Mouse (Mus musculus) ZHBTc4 (cell line): ENCODE results near the gene Bpifc.

Source experiments
- DNase-seq: peaks from one replicate; pipeline ENCODE4 v3.0.0-alpha.2; 2011; ENCODE audit warnings: low read depth, low spot score

Bpifc gene

DNA sequence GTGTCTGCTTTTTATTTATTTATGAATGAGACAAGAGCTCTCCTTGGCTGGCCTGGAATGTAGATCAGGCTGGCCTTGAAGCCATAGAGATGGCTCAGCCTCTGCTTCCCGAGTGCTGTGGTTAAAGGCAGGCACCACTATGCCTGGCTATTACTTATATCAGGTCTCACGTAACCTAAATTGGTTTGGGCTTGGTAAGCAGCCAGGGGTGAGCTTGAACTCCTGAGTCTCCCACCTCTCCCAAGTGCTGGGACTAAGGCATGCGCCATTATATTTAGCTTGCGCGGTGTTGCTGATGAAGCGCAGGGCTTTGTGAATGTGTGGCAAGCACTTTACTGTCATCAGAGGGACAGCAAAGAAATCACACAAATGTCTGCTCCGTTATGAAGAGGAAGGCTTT lies 6.1 kb upstream of the Bpifc start:
- peak; percentile 5 for DNase-seq

DNA sequence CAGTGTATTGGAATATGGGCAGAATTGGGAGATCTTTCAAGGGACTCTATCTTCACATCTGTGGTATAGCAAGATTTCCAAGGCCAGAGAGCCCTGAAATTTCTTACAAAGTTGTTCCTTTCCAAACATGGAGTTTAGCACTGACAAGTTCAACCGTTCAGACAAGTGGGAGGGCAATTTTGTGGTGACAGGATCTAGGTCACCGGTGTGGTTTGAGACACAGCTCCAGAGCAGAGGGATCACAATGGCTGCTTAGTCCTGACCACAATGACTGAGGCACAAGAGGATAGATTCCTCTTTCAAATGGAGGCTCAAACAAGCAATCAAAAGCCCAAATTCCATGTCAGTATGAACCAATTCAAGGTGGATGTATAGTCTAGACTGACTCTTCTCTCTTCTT lies 523 bp downstream of the Bpifc start:
- DNase-seq: no peak

DNA sequence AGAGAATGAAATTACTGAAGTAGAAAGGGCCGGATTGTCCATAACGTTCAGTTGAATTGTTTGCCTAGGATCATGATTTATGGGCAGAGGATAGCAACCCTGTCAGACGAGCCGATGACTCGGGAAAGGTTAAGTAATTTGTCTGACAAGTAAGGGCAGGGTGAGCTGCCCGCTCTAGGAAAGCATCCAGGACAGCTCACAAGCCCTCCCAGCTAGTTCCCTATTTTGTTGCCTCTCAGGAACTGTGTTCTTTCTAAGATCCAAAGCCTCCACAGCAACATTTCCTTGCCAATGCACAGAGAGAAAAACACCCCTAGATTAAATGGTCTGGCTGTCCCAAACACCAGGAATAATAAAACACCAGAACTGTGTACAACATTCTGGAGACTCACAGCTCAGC lies 1.1 kb downstream of the Bpifc start:
- DNase-seq: no peak

DNA sequence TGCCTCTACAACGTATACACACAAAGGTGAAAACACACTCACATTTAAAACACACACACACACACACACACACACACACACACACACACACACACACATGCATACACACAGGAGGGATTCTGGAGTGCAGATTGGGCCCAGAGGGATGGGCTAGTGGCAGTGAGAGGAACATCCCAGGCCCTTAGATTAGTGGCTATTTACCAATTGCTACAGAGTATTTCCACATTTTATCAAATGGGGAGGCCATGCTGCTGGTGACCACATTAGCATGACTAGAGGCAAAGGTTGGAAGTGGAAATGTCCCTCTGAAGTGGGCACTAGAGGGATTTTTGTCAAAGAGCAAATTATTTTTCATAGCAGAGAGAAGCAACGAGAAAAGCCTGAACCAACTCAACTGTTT lies 2.0 kb downstream of the Bpifc start:
- DNase-seq: no peak

DNA sequence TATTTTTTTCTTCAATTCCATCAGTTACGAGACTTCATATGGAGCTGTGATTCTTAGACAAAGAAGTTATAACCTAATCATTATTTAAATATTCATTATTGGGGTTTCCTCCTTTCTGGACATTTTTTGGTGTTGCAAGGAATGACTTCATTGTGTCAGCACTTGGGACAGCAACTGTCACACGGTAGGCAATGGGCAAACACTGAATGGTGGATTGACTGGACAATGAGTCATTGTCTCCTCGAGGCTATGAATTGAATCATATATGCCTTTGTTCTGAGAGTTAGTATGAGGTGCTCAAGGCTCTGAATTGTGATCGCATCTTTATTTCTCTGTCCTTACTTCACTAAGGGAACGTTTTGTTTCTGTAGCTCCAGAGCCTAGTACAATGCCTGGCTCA lies 5.2 kb downstream of the Bpifc start:
- peak; percentile 8 for DNase-seq

DNA sequence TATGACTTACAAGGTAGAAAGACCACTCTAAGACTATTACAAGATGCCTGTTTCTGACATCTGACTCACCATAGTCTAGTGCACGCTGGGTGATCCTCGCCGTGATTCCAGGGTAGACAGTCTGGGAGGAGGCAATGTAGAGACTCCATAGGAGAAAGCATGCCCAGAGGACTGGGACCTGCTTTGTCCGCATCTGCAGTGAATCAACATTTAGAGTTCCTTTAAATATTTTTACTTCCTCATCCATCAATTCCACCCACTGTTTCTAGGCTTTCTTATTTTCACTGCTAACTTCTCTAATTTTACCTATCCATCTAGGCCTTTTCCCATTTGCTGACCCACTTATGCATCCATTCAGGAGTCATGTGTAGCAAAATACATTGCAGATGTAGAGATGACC lies 11.2 kb downstream of the Bpifc start:
- no peak for DNase-seq

DNA sequence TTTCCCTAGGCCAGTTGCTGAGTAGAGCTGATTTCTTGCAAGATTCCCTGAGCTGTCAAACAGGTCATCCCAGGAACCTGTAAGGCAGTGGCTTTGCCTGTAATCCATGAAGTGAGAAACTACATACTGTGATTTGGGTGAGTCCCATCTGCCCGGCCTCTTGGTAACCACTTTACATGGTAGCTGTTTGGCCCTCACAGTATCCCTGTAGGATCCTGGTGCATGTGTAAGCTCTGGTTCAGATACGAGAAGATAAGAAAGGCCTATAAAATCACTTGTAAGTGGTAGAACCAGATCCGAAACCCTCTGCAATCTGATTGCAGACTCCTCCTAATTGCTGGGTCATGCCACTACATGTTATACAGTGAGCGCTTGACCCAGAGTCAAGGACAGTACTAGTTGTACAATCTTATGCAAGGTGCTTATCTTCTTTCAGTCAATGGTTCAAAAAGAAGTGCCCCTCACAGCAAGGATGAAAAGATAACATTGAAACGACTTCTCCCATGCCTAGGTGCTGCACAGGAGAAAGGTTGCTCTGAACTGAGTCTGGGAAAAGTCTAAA lies 17.1 kb downstream of the Bpifc start:
- no peak for DNase-seq

DNA sequence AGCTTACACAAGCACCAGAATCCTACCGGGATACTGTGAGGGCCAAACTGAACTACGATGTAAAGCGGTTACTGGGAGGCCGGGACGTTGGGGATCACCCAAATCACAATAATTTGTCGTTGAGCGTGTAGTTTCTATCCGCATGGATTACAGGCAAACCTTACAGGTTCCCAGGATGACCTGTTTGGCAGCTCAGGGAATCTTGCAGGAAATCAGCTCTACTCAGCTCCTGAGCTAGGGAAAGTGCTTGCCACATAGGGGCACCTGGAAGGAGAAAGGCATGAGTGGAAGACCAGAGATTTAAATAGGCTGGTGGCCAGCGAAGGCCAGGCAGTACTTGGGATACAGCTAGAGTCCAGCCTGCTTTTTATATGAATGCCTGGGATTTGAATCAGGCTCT lies 17.9 kb downstream of the Bpifc start:
- no peak for DNase-seq

DNA sequence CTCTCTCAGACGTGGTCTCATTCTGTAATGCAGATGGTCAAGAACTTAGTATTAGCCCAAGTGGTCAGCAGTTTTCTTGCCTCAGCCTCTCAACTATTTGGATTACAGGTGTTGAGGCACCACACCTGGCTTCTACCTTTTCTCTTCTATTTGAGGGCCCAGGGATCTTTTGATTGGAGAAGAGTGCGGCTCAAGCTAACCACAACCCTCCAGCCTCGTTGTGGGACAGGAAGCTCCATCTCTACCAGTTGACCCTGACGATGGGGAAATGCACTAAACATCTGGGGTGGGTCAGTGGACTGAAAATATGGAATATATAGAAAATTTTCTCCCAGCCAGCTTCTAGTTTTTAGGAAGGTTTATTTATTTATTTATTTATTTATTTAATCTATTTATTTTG lies 19.3 kb downstream of the Bpifc start:
- no peak for DNase-seq

DNA sequence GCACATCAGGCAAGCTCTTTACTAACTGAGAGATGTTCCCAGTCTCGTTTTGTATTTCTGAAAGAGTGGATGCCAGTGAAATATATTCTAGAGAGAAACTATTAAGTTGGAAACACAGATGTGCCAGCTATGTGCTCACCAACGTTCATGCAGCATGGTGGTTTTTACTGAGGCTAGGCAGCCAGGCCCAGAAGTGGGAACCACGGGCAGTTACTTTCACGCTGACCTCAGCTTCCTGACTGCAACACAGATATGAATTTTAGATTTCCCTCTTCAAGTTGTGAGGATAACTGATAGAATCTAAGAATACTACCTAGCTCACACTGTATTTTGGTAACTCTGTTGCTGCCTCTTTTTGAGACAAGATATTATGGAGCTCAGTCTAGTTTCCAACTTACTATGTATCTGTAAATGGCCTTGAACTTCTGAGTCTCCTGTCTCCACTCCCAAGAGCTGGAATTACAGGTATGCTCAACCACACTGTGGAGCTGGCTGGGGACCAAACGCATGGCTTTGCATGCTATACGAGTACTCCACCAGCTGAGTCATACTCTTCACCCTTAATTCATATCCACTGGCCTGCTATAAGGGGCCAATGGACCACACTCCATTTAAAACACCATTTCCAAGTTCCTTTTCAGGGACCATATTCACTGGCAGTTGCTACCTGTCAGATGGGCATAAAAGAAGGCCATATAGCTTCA lies 22.1 kb downstream of the Bpifc start:
- no peak for DNase-seq

DNA sequence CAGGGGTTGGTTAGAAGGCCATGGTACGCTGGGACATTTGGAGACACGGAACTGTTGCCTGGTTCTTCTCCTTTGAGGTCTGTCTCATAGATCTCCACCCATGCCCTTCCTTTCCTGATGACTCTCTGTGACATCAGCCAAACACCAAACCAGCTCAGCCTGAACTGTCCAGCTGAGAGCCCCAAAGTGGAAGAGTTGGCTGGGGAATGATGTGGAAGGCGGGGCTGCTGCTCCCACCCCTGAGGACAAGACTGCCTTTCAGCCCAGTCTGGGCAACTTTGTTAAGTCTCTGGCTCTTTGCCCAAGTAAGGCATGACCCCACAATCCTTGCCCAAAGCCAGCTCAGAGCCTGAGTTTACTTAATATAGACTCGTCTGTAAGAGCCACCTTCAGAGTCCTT lies 38.8 kb downstream of the Bpifc start:
- DNase-seq: no peak

DNA sequence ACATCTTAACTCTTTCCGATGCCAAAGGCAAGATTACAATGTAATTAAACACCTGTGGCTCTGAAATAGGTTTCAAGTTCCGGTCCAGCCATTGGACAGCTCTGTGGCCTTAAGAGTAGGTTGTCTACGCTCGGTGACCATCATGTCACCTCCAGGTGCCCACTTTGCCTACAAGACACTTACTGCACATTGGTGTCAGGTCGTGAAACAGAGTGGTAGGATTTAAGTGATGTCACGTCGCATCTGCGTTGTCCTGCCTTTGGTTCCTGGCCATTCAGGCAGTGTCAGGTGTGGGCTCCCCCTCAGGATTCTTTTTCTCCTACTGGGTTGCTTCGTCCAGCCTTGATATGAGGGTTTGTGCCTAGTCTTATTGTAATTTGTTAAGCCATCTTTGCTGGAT lies 39.9 kb downstream of the Bpifc start:
- no peak for DNase-seq

DNA sequence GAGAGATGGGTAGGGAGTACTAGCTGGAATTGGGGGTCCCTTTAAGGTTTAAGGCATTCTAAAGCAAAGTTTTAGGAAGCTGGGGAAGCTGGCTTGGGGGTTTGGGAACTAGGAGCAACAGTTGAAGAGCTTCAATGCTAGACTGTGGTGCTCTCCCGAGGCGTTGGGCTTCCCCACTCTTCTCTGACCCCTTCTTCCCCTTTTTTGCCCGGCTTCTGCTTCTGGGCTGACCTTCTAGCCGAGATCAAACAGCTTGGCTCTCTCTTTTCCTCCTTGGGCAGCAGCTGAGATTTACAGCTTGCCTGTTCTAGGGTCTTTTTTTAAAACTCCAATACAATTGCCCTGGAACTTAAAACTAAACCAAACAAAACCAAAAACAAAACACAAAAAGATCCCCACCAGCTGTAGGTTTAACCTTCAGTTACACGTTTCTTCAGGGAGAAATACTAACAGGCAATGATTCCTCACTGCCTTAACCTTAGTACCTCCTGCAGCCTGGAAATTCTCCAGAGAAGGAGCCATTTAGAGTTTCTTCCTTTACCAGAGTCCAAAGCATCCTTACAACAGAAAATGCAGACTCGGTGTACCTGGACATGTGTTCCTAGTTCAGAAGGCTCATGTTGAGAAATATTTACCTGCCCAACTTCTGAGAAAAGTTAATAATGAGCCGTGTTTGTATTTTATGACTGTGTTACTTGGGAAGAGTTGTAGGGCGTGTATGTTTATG lies 41.6 kb downstream of the Bpifc start:
- DNase-seq: no peak

DNA sequence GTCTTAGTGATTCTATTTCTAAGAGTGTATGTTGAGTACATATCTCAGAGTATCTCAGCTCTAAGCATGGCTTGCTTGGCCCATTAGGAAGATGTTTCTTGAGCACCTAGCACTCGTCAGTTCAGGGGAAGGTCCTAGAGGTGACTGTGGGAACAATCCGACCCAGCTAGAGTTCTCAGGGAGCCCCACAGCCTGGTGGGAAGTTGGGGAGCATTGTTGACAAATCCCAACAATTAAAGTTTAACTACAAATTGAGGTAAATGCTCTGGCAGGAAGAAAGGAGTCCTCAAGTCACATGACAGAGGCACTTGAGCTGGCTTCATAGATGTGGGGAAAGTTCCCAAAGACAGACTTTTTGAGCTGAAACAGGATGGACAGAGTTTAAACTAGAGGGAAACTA lies 43.0 kb downstream of the Bpifc start:
- DNase-seq: no peak

DNA sequence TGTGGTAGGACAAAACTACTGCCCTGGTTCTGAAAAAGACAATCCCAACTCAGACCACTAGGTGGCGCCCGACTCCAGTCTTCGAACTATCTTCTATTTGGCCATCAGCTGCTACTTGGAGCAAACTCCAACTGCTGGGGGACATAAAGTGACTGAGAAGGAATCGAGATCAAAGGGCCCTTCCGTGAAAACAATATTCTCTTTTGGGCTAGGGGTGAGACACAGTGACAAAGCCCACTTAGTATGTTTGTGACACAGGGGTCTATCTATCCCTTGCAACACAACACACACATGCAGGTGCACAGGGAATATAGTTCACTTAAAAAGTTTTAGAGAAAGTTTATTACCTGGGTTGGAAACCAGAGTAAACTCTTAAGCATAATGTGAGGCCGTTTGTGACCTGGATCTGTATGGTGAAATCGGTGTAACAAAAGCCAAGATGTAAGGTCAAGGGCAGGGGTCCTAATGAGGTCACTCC lies 43.5 kb downstream of the Bpifc start:
- peak; percentile 80 for DNase-seq

DNA sequence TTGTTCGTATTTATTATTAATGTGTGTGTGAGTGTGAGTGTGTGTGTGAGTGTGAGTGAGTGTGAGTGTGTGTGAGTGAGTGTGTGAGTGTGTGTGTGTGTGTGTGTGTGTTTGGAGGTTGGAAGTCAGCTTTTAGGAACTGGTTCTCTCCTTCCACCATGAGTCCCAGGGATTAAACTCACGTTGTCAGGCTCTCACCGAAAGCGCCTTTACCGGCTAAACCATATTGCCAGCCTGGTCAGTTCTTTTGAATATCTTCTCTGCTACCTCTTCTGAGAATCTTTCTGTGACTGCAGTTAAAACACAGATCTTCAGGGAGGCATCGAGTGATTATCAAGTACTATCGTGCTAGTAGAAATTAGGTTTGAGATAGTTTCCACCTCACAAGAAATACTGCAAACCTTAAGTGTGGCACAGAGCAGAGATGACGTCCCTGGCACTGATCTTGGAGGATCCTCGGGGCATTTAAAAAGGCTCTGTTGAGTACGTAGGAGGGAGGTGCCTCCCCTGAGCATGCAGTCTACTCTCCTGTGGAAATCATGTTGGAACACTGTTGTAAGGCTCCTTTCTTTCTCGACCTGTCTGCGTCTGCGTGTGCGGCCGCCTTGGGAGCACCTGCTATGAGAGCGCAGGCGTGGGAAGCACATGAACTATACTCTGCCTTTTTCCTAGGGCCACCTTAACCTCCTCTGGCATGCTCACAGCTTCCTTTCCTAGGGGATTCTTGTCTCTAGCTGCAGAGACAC lies 44.1 kb downstream of the Bpifc start:
- DNase-seq: no peak

DNA sequence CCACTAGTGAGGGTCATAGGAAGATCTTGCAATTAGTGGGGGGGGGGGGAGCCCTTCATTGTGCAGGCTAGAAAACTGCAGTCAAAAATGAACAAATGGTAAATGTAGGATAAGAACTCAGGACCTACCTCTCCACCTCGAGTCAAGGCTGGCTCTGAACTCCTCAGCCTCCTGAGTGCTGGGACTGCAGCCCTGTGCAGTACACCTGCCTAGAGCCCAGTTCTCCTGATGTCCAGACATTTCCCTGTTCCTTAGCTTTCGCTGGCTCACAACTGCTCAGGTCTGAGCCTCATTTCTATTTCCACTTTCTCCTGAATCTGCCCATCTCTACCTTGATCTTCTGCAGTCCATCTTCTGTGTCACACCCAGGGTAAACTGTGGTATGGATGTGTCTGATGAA lies 45.2 kb downstream of the Bpifc start:
- DNase-seq: no peak

DNA sequence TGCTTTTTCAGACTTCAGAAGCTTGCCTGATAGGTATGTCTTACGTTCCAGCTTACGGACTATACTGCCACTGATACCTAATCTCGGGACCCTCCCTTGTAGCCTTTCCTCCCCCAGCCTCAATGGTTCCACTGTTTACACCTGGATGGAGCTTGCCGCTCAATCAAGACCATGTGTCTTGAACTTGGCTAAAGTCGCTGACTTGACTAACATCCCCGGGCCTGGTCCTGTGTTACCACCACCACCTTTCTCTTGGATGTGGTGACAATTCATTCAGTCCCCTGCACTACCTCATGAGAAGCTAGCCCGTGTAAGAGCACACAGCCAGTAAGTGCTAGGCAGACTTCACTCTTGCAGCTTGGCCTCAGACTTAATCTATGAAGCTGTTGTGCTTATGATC lies 47.4 kb downstream of the Bpifc start:
- no peak for DNase-seq

DNA sequence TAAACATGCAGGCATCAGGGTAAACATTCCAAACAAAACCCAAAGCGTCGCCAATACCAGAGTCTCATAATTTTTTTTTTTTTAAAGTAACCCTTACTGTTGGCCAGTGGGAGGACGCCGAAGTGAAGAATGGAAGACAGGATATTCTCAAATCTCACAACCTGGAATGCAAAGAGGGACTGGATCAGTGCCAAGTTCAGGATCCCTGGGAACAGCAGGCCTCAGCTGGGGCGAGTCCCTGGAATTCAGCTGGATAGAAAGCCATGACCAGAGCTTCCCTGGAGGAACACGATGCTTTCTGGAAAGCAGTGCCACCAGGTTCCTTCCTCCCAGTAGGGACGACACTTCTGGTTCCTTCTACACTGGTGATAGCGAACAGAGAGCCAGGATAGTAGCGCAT lies 48.8 kb downstream of the Bpifc start:
- DNase-seq: no peak

DNA sequence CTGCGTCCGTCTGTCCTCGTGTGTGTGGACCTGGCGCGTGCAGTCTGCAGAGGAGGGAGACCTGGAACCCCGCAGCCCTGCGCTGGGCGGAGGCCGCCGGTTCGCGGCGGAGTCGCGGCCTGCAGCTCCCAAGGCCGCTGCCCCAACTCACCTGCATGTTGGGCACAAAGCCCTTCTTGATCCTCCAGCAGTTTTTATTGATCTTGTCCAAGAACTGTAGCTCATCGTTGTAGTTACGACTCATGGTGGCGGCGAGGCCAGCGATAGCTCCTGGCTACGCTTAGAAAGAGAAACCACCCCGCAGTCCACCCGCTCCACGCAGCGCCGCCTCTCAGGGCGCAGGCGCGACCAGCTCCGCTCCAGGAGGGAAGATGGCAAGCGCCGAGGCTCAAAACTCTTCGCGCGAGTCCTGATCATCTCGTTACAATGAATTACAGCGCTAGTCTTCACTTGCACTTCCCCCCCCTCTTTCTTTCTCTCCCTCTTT lies 54.2 kb downstream of the Bpifc start, which contains the start of gene Rtcb:
Gene Rtcb, minus strand, starts transcription at position 360 of the 487 bp plus-strand sequence.
- DNase-seq: peak; percentile 96

DNA sequence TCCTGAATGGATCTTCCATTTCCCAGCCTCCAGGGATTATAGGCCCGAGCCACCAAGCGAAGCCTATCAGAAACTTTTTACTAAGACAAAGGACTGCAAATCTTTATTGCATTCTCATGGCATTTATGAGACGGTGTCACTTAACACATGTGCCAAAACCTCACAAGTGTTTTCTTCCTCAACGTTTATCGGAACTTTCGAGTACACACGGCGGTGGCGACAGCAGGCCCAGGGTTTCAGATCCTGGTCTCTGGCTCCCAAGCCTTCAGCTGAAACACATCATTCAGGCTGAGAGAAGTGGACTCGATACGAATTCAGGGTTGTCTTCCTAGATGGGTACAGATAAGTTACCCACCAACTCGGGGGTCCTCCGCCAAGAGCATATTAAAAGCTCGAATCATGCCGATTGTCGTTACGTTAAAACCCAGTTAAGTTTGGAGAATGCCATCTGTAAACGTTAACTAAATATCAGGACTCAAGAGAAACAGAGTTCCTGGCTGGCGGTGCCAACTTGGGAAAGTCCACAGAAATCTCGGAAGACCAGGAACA lies 54.8 kb downstream of the Bpifc start:
- no peak for DNase-seq

DNA sequence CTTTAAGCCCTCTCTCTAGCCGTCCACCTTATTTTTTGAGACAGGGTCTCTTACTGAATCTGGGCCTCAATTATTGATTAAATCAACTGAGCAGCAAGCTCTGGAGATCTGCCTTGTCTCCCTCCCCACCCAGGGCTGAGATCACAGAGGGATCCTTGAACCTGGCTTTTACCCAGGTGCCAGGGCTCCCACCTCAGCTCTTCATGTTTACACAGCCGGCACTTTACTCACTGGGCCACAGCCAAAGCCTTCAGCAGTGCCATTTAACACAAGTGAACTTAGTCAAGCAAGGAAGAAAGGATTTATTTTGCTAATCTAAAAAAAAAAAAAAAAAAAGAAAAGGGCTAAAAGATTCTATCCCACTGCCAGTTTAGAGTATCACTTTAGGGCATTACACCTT lies 57.3 kb downstream of the Bpifc start:
- DNase-seq: no peak
